36 mouse cellular contexts compared by ENCODE assay signal in genomic region chr17:28961596-28961995, GRCm38 (mm10). TPM values are rescaled to one million over a fixed set of nuclear protein-coding genes. Genes with fewer than 3 reads are reported as not detected.
DNase-seq lines count a peak whose midpoint lies in the region; ATAC-seq and TF ChIP-seq lines count a peak whose summit lies in the region.
"Had no signal": no experiment of that assay in that cellular context is flagged by ENCODE, and none has a peak within 500 bp of the region (broad histone marks: within the 10 kb centered on the region; RNA-seq: fewer than 3 reads in every experiment).

No protein-coding gene starts in this region.

- peaks cover 18% of the 10 kb centered on the region; the same call in 1 of the 2 replicates for H3K79me2 ChIP-seq in liver, adult 2 months (ENCODE audit: control insufficient read depth, insufficient read depth, low read length)

- H3K9me3 ChIP-seq in intestine, embryonic 16.5 days (ENCODE audit: control insufficient read depth, low read length) = no peaks in the 10 kb centered on the region
- H3K9me3 ChIP-seq in intestine, embryonic 15.5 days = no peaks in the 10 kb centered on the region
- no peaks in the 10 kb centered on the region for H3K9me3 ChIP-seq in liver, embryonic 13.5 days (replicated peaks)
- 0 out of 2 replicates have a peak, but pooled peaks cover under 1% of the 10 kb centered on the region for H3K9me3 ChIP-seq in hindbrain, embryonic 10.5 days
- H3K9me3 ChIP-seq: forebrain, embryonic 13.5 days; heart, embryonic 10.5 days; heart, embryonic 15.5 days; hindbrain, embryonic 12.5 days; limb, embryonic 12.5 days; midbrain, embryonic 13.5 days; neural tube, embryonic 13.5 days had no signal

- H3K4me3 ChIP-seq in intestine, embryonic 16.5 days (ENCODE audit: low read length) = no peak overlapping the region
- no peak overlapping the region for H3K4me3 ChIP-seq in intestine, embryonic 15.5 days (replicated peaks)
- H3K4me3 ChIP-seq in liver, adult 2 months (ENCODE audit: insufficient read depth, low read depth, low read length) = no peak overlapping the region
- no peak overlapping the region for H3K4me3 ChIP-seq in liver, embryonic 13.5 days (replicated peaks)
- H3K4me3 ChIP-seq in hindbrain, embryonic 10.5 days = no peak overlapping the region
- H3K4me3 ChIP-seq: forebrain, embryonic 13.5 days; heart, embryonic 10.5 days; heart, embryonic 15.5 days; hindbrain, embryonic 12.5 days; left cerebral cortex, adult 2 months; limb, embryonic 12.5 days; midbrain, embryonic 13.5 days; neural tube, embryonic 13.5 days had no signal

- no peak for TF ChIP-seq CTCF in liver, adult 2 months (IDR thresholded peaks at IDR 0.05; ENCODE audit: low read depth, low read length)

- TF ChIP-seq POLR2A in liver, adult 2 months (IDR thresholded peaks at IDR 0.05; ENCODE audit: extremely low read depth, insufficient read depth, low read length) = no peak

- DNase-seq in liver, adult 2 months (ENCODE audit: extremely low read depth, low read depth, low spot score) = peak; percentile 90
- no peak for DNase-seq in liver
- no peak for DNase-seq in liver, embryonic 13.5 days
- DNase-seq in yolk sac, embryonic 10.5 days (ENCODE audit: low spot score) = peak; percentile 83
- no peak for DNase-seq in hindbrain, embryonic 10.5 days (ENCODE audit: low spot score)
- DNase-seq in layer of hippocampus, adult 11-12 months (ENCODE audit: low spot score) = no peak
- DNase-seq: adrenal gland, adult 2 months; cerebellum, adult 8-10 months; cerebellum, postnatal 36 days; gastrocnemius, postnatal 25 days; heart, adult 11 months; layer of hippocampus, adult 9-11 months; lung, adult 2 months; lung, postnatal 10 days; right cerebral cortex, postnatal 14 days; spleen, adult 18-20 months; thymus, postnatal 14 days had no signal

- peaks cover 27% of the 10 kb centered on the region for H3K36me3 ChIP-seq in intestine, embryonic 16.5 days (ENCODE audit: control insufficient read depth, insufficient read depth, low read length)
- peaks cover 48% of the 10 kb centered on the region for H3K36me3 ChIP-seq in intestine, embryonic 15.5 days
- peaks cover 21% of the 10 kb centered on the region for H3K36me3 ChIP-seq in liver, adult 2 months (ENCODE audit: control insufficient read depth, insufficient read depth, low read length)
- H3K36me3 ChIP-seq in liver, embryonic 13.5 days = peaks cover 88% of the 10 kb centered on the region
- peaks cover 88% of the 10 kb centered on the region for H3K36me3 ChIP-seq in hindbrain, embryonic 10.5 days

- 76% methylated on average over 10 of the region's 10 CpGs for WGBS in intestine, embryonic 16.5 days
- 80% methylated on average over 10 of the region's 10 CpGs for WGBS in intestine, embryonic 15.5 days
- 30% methylated on average over 10 of the region's 10 CpGs for WGBS in liver, adult 2 months
- 86% methylated on average over 10 of the region's 10 CpGs for WGBS in liver, embryonic 13.5 days (ENCODE audit: insufficient replicate concordance)
- WGBS in hindbrain, embryonic 10.5 days = 85% methylated on average over 10 of the region's 10 CpGs

- no peaks in the 10 kb centered on the region for H3K27me3 ChIP-seq in intestine, embryonic 16.5 days (replicated peaks; ENCODE audit: control insufficient read depth, insufficient read depth, low read length)
- no peaks in the 10 kb centered on the region for H3K27me3 ChIP-seq in intestine, embryonic 15.5 days (replicated peaks)
- H3K27me3 ChIP-seq in liver, adult 2 months (ENCODE audit: control insufficient read depth, insufficient read depth, low read length) = no peaks in the 10 kb centered on the region
- no peaks in the 10 kb centered on the region for H3K27me3 ChIP-seq in liver, embryonic 13.5 days
- H3K27me3 ChIP-seq in hindbrain, embryonic 10.5 days (ENCODE audit: insufficient read depth, poor library complexity, severe bottlenecking) = no peaks in the 10 kb centered on the region
- H3K27me3 ChIP-seq: CH12.LX; forebrain, embryonic 13.5 days; heart, embryonic 15.5 days; hindbrain, embryonic 12.5 days; limb, embryonic 12.5 days; midbrain, embryonic 13.5 days; neural tube, embryonic 13.5 days had no signal

- H3K4me1 ChIP-seq in intestine, embryonic 16.5 days (ENCODE audit: control insufficient read depth, insufficient read depth, low read length) = peaks cover 12% of the 10 kb centered on the region
- 0 out of 2 replicates have a peak, but pooled peaks cover 9% of the 10 kb centered on the region for H3K4me1 ChIP-seq in intestine, embryonic 15.5 days (replicated peaks)
- peaks cover 22% of the 10 kb centered on the region for H3K4me1 ChIP-seq in liver, adult 2 months (ENCODE audit: control insufficient read depth, insufficient read depth, low read length)
- peaks cover 37% of the 10 kb centered on the region for H3K4me1 ChIP-seq in liver, embryonic 13.5 days (replicated peaks)
- peaks cover 22% of the 10 kb centered on the region for H3K4me1 ChIP-seq in hindbrain, embryonic 10.5 days (replicated peaks)
- H3K4me1 ChIP-seq: forebrain, embryonic 13.5 days; hindbrain, embryonic 12.5 days; limb, embryonic 12.5 days; neural tube, embryonic 13.5 days had no signal

- H3K4me2 ChIP-seq in intestine, embryonic 16.5 days (ENCODE audit: low read depth, low read length) = no peak overlapping the region
- H3K4me2 ChIP-seq in intestine, embryonic 15.5 days (replicated peaks) = no peak overlapping the region
- no peak overlapping the region for H3K4me2 ChIP-seq in liver, embryonic 13.5 days
- H3K4me2 ChIP-seq: forebrain, embryonic 13.5 days; heart, embryonic 15.5 days; hindbrain, embryonic 12.5 days; limb, embryonic 12.5 days; midbrain, embryonic 13.5 days; neural tube, embryonic 13.5 days had no signal

- H3K27ac ChIP-seq in intestine, embryonic 16.5 days (ENCODE audit: low read length) = no peak overlapping the region
- no peak overlapping the region for H3K27ac ChIP-seq in intestine, embryonic 15.5 days
- peak overlapping the region; percentile 61 for H3K27ac ChIP-seq in liver, adult 2 months (replicated peaks; ENCODE audit: insufficient read depth, low read depth, low read length)
- 0 out of 2 replicates have a peak overlapping the region, but pooled peaks have one; percentile 43 for H3K27ac ChIP-seq in liver, embryonic 13.5 days
- no peak overlapping the region for H3K27ac ChIP-seq in hindbrain, embryonic 10.5 days
- H3K27ac ChIP-seq: forebrain, embryonic 13.5 days; heart, embryonic 10.5 days; heart, embryonic 15.5 days; hindbrain, embryonic 12.5 days; hindbrain, postnatal 0 days; left cerebral cortex, adult 2 months; limb, embryonic 12.5 days; macrophage; midbrain, embryonic 13.5 days; neural tube, embryonic 13.5 days had no signal

- no peak overlapping the region for H3K9ac ChIP-seq in intestine, embryonic 16.5 days (ENCODE audit: low read depth, low read length)
- H3K9ac ChIP-seq in intestine, embryonic 15.5 days = no peak overlapping the region
- no peak overlapping the region for H3K9ac ChIP-seq in liver, adult 2 months (ENCODE audit: low read depth, low read length)
- H3K9ac ChIP-seq in liver, embryonic 13.5 days = no peak overlapping the region
- H3K9ac ChIP-seq: forebrain, embryonic 13.5 days; heart, embryonic 15.5 days; hindbrain, embryonic 12.5 days; limb, embryonic 12.5 days; neural tube, embryonic 13.5 days had no signal

- ATAC-seq in intestine, embryonic 16.5 days = peak; percentile 69
- ATAC-seq in intestine, embryonic 15.5 days = no peak
- ATAC-seq in liver, embryonic 13.5 days (ENCODE audit: low read depth) = 0 out of 2 replicates have a peak, but pooled peaks have one; percentile 45
- ATAC-seq: activated CD4-positive, CD25-positive, alpha-beta regulatory T cell, adult 4 months; forebrain, embryonic 13.5 days; hindbrain, postnatal 0 days; midbrain, embryonic 13.5 days had no signal

RNA-seq across cellular contexts. Expression of gene Kctd20, which starts 9.8 kb away (rescaled TPM):
- 57.0 and 62.3 TPM in 2 replicates for polyA plus RNA-seq in intestine, embryonic 16.5 days (2015; fragmentation: Nextera tagmentation; extraction: Ambion mirVana)
- 64.9 and 68.9 TPM in 2 replicates for polyA plus RNA-seq in intestine, embryonic 15.5 days (2015; fragmentation: Nextera tagmentation; extraction: Ambion mirVana)
- total RNA-seq in liver, adult 2 months (2014; rRNA removed) = 22.3 and 24.0 TPM in 2 replicates
- 17.9 and 18.9 TPM in 2 replicates for polyA plus RNA-seq in liver, adult 2 months (2012; rRNA removed)
- polyA plus RNA-seq in liver, embryonic 13.5 days (2015; fragmentation: Nextera tagmentation; extraction: Ambion mirVana) = 65.8 and 78.6 TPM in 2 replicates
- 103 and 111 TPM in 2 replicates for polyA plus RNA-seq in hindbrain, embryonic 10.5 days (2016; fragmentation: Nextera tagmentation; extraction: Ambion mirVana)

RNA-seq across cellular contexts. Expression of gene Pxt1, which starts 18.0 kb away (rescaled TPM):
- not detected in 2 replicates for polyA plus RNA-seq in intestine, embryonic 16.5 days (2015; fragmentation: Nextera tagmentation; extraction: Ambion mirVana)
- polyA plus RNA-seq in intestine, embryonic 15.5 days (2015; fragmentation: Nextera tagmentation; extraction: Ambion mirVana) = not detected in 2 replicates
- not detected in 2 replicates for total RNA-seq in liver, adult 2 months (2014; rRNA removed)
- polyA plus RNA-seq in liver, adult 2 months (2012; rRNA removed) = not detected in 2 replicates
- 0.45 and 0.46 TPM in 2 replicates for polyA plus RNA-seq in liver, embryonic 13.5 days (2015; fragmentation: Nextera tagmentation; extraction: Ambion mirVana)
- 0.16 and 0.26 TPM in 2 replicates for polyA plus RNA-seq in hindbrain, embryonic 10.5 days (2016; fragmentation: Nextera tagmentation; extraction: Ambion mirVana)
- total RNA-seq: adrenal gland, adult 2 months; CH12.LX; gastrocnemius, postnatal 25 days; hindbrain, postnatal 0 days; left cerebral cortex, adult 2 months; left cerebral cortex, postnatal 25 days; megakaryocyte-erythroid progenitor cell, adult 5-6 weeks had no signal
- polyA plus RNA-seq: C2C12; embryonic facial prominence, embryonic 11.5 days; forebrain, embryonic 13.5 days; heart, embryonic 15.5 days; hindbrain, embryonic 12.5 days; hindbrain, postnatal 0 days; macrophage; midbrain, embryonic 13.5 days; neural tube, embryonic 13.5 days; urinary bladder, adult 2 months had no signal

RNA-seq across cellular contexts. Expression of gene Stk38, which starts 46.2 kb away (rescaled TPM):
- polyA plus RNA-seq in intestine, embryonic 16.5 days (2015; fragmentation: Nextera tagmentation; extraction: Ambion mirVana) = 98.3 and 104 TPM in 2 replicates
- polyA plus RNA-seq in intestine, embryonic 15.5 days (2015; fragmentation: Nextera tagmentation; extraction: Ambion mirVana) = 90.0 and 90.7 TPM in 2 replicates
- total RNA-seq in liver, adult 2 months (2014; rRNA removed) = 45.8 and 52.2 TPM in 2 replicates
- polyA plus RNA-seq in liver, adult 2 months (2012; rRNA removed) = 52.0 and 54.4 TPM in 2 replicates
- 38.4 and 44.6 TPM in 2 replicates for polyA plus RNA-seq in liver, embryonic 13.5 days (2015; fragmentation: Nextera tagmentation; extraction: Ambion mirVana)
- polyA plus RNA-seq in hindbrain, embryonic 10.5 days (2016; fragmentation: Nextera tagmentation; extraction: Ambion mirVana) = 131 and 133 TPM in 2 replicates

RNA-seq across cellular contexts. Expression of gene 4930539E08Rik, which starts 46.5 kb away (rescaled TPM):
- 3.9 and 4.2 TPM in 2 replicates for polyA plus RNA-seq in intestine, embryonic 16.5 days (2015; fragmentation: Nextera tagmentation; extraction: Ambion mirVana)
- 4.4 and 4.8 TPM in 2 replicates for polyA plus RNA-seq in intestine, embryonic 15.5 days (2015; fragmentation: Nextera tagmentation; extraction: Ambion mirVana)
- total RNA-seq in liver, adult 2 months (2014; rRNA removed) = 0.09 and 0.47 TPM in 2 replicates
- polyA plus RNA-seq in liver, adult 2 months (2012; rRNA removed) = 0.10 and 0.11 TPM in 2 replicates
- polyA plus RNA-seq in liver, embryonic 13.5 days (2015; fragmentation: Nextera tagmentation; extraction: Ambion mirVana) = 0.08 and 0.15 TPM in 2 replicates
- polyA plus RNA-seq in hindbrain, embryonic 10.5 days (2016; fragmentation: Nextera tagmentation; extraction: Ambion mirVana) = 0.07 and 0.31 TPM in 2 replicates
- total RNA-seq: adrenal gland, adult 2 months; gastrocnemius, postnatal 25 days had no signal

Comparison
In these comparisons a context has a peak if more than half of its experiments do, and no peak if none do; other contexts are left out.
1. DNase-seq: peak in liver, adult 2 months (single experiment) and yolk sac, embryonic 10.5 days (single experiment); none in liver (single experiment), liver, embryonic 13.5 days (single experiment), hindbrain, embryonic 10.5 days (single experiment) and layer of hippocampus, adult 11-12 months (single experiment).
2. H3K27ac ChIP-seq: peak in liver, adult 2 months (single experiment) and liver, embryonic 13.5 days (single experiment); none in intestine, embryonic 16.5 days (single experiment), intestine, embryonic 15.5 days (single experiment) and hindbrain, embryonic 10.5 days (single experiment).